Mouse (Mus musculus) stomach, postnatal 0 days (tissue): ENCODE data around the gene Sfpq.

Experiments
- CTCF ChIP-seq: IDR thresholded peaks from 2 replicates; pipeline ENCODE4 v1.5.1; 2016; ENCODE audit warnings: antibody characterized with exemption, low read depth, mild to moderate bottlenecking, moderate library complexity
- EP300 ChIP-seq: optimal IDR thresholded peaks from 2 replicates; pipeline ENCODE3; 2016; ENCODE audit warnings: antibody characterized with exemption

- TF ChIP-seq CTCF, result no peak
- TF ChIP-seq EP300, result no peak
Measured at GRCm38 (mm10) chr4:127026826-127027225, 5.7 kb downstream of the Sfpq start.
